Mouse (Mus musculus): ENCODE data around the gene Inpp5b. TPM values are rescaled to one million over a fixed set of nuclear protein-coding genes. Genes with fewer than 3 reads are reported as not detected.

Inpp5b gene
- polyA plus RNA-seq, 1 experiment from 2014 or later: 25.7 TPM

GRCm38 (mm10) chr4:124774429-124774828, 32.8 kb downstream of the Inpp5b start:
- Histone ChIP-seq H3K9me3 (replicated peaks) (no peaks in the 10 kb centered on the region), H3K27ac (replicated peaks) (no peak overlapping the region), H3K36me3 (peaks cover 8% of the 10 kb centered on the region; the same call in 1 of the 2 replicates), H3K27me3 (ENCODE audit: low read depth, poor library complexity, severe bottlenecking) (no peaks in the 10 kb centered on the region), H3K4me3 (no peak overlapping the region), H3K4me1 (peaks cover 3% of the 10 kb centered on the region; the same call in 1 of the 2 replicates)
- no peak for DNase-seq (ENCODE audit: low spot score)
- 75% methylated on average over 2 of the region's 2 CpGs for WGBS

- H3K36me3 ChIP-seq: peaks cover 75% of the 10 kb centered on the region
- no peaks in the 10 kb centered on the region for H3K9me3 ChIP-seq (replicated peaks)
- WGBS: 76% methylated on average over 7 of the region's 7 CpGs
- H3K27me3 ChIP-seq (ENCODE audit: low read depth, poor library complexity, severe bottlenecking): no peaks in the 10 kb centered on the region
- H3K4me1 ChIP-seq: no peaks in the 10 kb centered on the region
- no peak overlapping the region for H3K27ac ChIP-seq (replicated peaks)
- H3K4me3 ChIP-seq: no peak overlapping the region
- no peak for DNase-seq (ENCODE audit: low spot score)
These were observed 39.7 kb downstream of the Inpp5b start for GRCm38 (mm10) chr4:124781361-124781760.

- Histone ChIP-seq H3K4me3 (no peak overlapping the region), H3K9me3 (replicated peaks) (no peaks in the 10 kb centered on the region), H3K36me3 (peaks cover 86% of the 10 kb centered on the region), H3K27me3 (ENCODE audit: low read depth, poor library complexity, severe bottlenecking) (no peaks in the 10 kb centered on the region), H3K4me1 (no peaks in the 10 kb centered on the region), H3K27ac (replicated peaks) (no peak overlapping the region)
- DNase-seq (ENCODE audit: low spot score): no peak
- WGBS: 93% methylated on average over 8 of the region's 8 CpGs
These were observed 40.7 kb downstream of the Inpp5b start for GRCm38 (mm10) chr4:124782395-124782794.

GRCm38 (mm10) chr4:124783937-124784336, 42.3 kb downstream of the Inpp5b start:
- Histone ChIP-seq H3K9me3 (replicated peaks) (no peaks in the 10 kb centered on the region), H3K27ac (replicated peaks) (no peak overlapping the region), H3K4me1 (no peaks in the 10 kb centered on the region), H3K36me3 (peaks cover 94% of the 10 kb centered on the region), H3K4me3 (no peak overlapping the region), H3K27me3 (ENCODE audit: low read depth, poor library complexity, severe bottlenecking) (no peaks in the 10 kb centered on the region)
- no peak for DNase-seq (ENCODE audit: low spot score)
- 90% methylated on average over 8 of the region's 8 CpGs for WGBS

- Histone ChIP-seq H3K9me3 (replicated peaks) (no peaks in the 10 kb centered on the region), H3K36me3 (peaks cover 89% of the 10 kb centered on the region), H3K4me3 (no peak overlapping the region), H3K27me3 (ENCODE audit: low read depth, poor library complexity, severe bottlenecking) (no peaks in the 10 kb centered on the region), H3K4me1 (no peaks in the 10 kb centered on the region), H3K27ac (replicated peaks) (no peak overlapping the region)
- 81% methylated on average over 4 of the region's 4 CpGs for WGBS
- DNase-seq (ENCODE audit: low spot score): no peak
These were observed 48.4 kb downstream of the Inpp5b start for GRCm38 (mm10) chr4:124790013-124790412.

GRCm38 (mm10) chr4:124792114-124792513, 50.5 kb downstream of the Inpp5b start:
- DNase-seq (ENCODE audit: low spot score): no peak
- Histone ChIP-seq H3K9me3 (replicated peaks) (no peaks in the 10 kb centered on the region), H3K27me3 (ENCODE audit: low read depth, poor library complexity, severe bottlenecking) (no peaks in the 10 kb centered on the region), H3K36me3 (peaks cover 81% of the 10 kb centered on the region), H3K4me1 (no peaks in the 10 kb centered on the region), H3K27ac (replicated peaks) (no peak overlapping the region), H3K4me3 (no peak overlapping the region)
- 91% methylated on average over 8 of the region's 8 CpGs for WGBS

GRCm38 (mm10) chr4:124796141-124796540, 54.5 kb downstream of the Inpp5b start:
- WGBS: 91% methylated on average over 8 of the region's 8 CpGs
- no peak overlapping the region for H3K27ac ChIP-seq (replicated peaks)
- H3K9me3 ChIP-seq (replicated peaks): no peaks in the 10 kb centered on the region
- no peak for DNase-seq (ENCODE audit: low spot score)
- H3K4me1 ChIP-seq: 0 out of 2 replicates have a peak, but pooled peaks cover 1% of the 10 kb centered on the region
- H3K36me3 ChIP-seq: peaks cover 76% of the 10 kb centered on the region
- H3K27me3 ChIP-seq (ENCODE audit: low read depth, poor library complexity, severe bottlenecking): no peaks in the 10 kb centered on the region
- H3K4me3 ChIP-seq: no peak overlapping the region

GRCm38 (mm10) chr4:124796913-124797312, 55.3 kb downstream of the Inpp5b start:
- DNase-seq (ENCODE audit: low spot score): no peak
- Histone ChIP-seq H3K4me3 (no peak overlapping the region), H3K9me3 (replicated peaks) (no peaks in the 10 kb centered on the region), H3K27me3 (ENCODE audit: low read depth, poor library complexity, severe bottlenecking) (no peaks in the 10 kb centered on the region), H3K4me1 (peaks cover 8% of the 10 kb centered on the region), H3K36me3 (peaks cover 69% of the 10 kb centered on the region), H3K27ac (replicated peaks) (no peak overlapping the region)
- WGBS: 88% methylated on average over 2 of the region's 2 CpGs

DNA sequence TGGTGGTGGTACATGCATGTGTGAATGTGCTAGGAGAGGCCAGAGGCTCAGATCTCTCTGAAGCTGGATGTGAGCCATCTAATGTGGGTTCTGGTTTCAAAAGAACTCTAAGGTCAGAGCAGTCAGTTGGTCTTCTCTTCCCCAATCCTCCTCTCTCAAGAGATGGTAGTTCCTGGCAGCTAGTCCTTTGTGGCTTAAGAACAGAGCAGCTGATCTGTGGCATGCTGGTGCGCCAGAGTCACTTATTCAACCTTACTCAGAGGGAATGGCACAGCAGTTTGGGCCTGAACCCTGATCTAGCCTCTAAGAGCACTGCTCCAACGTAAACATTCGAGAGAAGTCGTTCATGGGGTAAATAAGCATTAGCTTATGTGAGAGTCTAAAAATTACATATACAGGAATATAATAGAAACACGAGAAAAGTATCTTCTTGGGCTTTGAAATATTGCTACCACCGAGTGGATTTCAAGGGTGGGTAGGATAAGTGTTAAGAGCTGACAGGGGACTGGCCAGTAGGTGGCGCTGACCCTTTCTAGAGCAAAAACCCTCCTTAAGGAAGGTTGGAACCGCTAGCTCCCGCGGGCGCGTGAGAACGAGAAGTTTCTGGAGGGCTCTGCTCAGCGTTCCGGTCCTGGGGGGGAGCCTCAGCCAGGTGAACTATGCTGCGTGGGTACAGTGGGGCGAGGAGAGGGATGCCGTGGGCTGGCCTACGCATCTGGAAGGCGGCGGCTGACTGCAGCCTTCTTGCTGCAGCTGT, 60.1 kb downstream of the Inpp5b start, which contains the start of gene Mtf1:
Gene Mtf1, plus strand, starts transcription at position 553 of the 757 bp plus-strand sequence.
- WGBS: 3% methylated on average over 21 of the region's 21 CpGs
- peak within 1 kb of the TSS; percentile 98 for H3K27ac ChIP-seq (replicated peaks)

DNA sequence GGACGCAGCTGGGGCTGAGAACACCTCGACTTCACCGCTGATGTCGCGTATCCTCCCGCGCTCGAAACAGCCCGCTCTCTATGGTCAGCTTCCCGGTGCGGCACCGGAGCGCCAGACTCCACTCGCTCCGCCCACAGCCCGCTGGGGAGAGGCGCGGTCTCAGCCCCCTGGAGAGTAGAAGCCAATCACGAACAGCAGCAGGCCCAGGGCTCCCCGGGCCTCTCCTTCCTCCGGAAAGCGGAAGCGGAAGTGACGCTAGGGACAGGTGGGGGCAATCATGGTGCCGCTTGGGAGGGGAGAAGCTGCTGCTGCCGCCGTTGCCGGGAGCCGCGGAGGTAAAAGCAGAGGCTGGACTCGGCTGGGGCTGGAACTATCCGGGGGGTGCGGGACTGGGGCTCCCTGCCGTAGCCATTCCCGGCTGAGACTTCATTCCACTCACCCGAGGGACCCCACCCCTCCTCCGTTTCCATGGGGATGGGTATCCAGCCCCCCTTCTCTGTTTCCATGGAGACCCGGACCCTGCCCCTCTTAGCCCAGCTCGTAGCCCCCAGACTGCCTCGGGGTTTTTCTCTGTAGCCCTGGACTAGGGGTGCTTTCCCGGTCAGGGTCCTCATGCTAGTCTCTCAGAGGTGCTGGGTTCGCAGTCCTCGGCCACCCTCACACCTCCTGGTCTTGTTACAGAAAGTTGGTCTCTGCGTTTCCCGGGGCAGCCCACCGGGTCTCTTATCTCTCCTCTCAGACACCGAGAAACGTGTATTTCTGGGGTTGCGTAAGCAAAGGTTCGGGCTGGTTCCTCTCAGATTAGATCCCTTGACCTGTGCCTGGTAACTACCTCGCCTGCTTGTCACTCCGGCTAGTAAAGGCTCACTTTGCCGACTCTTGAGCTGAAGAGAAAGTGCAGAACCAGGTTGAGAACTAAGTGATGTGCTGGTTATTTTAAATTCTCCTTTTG, 60.9 kb downstream of the Inpp5b start:
- Histone ChIP-seq H3K9me3 (replicated peaks) (no peaks in the 10 kb centered on the region), H3K4me1 (peaks cover 26% of the 10 kb centered on the region), H3K27me3 (ENCODE audit: low read depth, poor library complexity, severe bottlenecking) (no peaks in the 10 kb centered on the region), H3K4me3 (peak overlapping the region; percentile 88), H3K27ac (replicated peaks) (peak overlapping the region; percentile 98), H3K36me3 (peaks cover 60% of the 10 kb centered on the region)
- WGBS: 2% methylated on average over 50 of the region's 53 CpGs
- DNase-seq (ENCODE audit: low spot score): peak; percentile 98

More for the DNA sequence above, 60.1 kb downstream of the Inpp5b start, which contains the start of gene Mtf1:
- Histone ChIP-seq H3K27me3 (ENCODE audit: low read depth, poor library complexity, severe bottlenecking) (no peaks in the 10 kb centered on the region), H3K9me3 (replicated peaks) (no peaks in the 10 kb centered on the region), H3K4me3 (peak within 1 kb of the TSS; percentile 88), H3K36me3 (peaks cover 52% of the 10 kb centered on the region), H3K4me1 (peaks cover 25% of the 10 kb centered on the region)
- DNase-seq (ENCODE audit: low spot score): peak; percentile 86

DNA sequence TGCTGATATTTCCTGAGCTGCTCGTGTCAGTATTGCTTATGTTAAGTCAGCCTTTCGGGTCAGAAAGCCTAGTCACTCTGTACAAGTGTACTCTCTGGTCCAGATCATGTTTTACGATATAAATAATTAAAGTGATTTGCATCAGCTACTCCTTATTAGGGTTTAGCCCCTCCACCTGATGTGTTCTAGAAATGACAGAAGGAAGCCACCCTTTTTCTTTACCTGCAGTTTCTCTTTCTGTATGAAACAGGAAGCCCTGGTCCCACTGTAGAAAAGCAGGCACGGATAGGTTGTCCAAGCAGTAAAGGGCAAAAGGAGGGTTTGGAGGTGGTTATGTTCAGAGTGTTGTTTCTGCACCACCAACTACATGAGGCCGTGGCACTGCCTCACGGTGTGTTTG, 61.8 kb downstream of the Inpp5b start:
- Histone ChIP-seq H3K4me3 (peak overlapping the region; percentile 88), H3K36me3 (peaks cover 61% of the 10 kb centered on the region), H3K4me1 (peaks cover 26% of the 10 kb centered on the region), H3K27ac (replicated peaks) (no peak overlapping the region), H3K9me3 (replicated peaks) (no peaks in the 10 kb centered on the region), H3K27me3 (ENCODE audit: low read depth, poor library complexity, severe bottlenecking) (no peaks in the 10 kb centered on the region)
- no peak for DNase-seq (ENCODE audit: low spot score)
- 79% methylated on average over 6 of the region's 6 CpGs for WGBS

DNA sequence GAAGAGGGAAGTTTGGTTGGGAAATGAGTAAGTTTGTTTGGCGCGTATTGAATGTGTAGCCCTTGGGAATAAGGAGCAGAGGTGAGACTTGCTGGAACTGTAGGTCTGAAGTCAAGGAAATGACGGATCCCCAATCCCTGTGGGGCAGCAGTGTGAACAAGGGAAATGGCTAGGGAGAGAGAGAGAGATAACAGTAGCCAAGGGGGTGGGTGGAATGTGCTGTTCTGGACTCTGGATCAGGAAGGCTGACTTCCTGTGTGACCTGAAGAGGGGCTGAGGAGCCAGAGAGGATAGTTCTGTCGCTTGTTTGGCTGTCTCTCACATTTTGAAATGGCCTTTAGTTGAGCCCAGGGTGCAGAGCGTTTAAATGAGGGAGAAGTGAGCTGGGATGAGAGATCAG, 66.9 kb downstream of the Inpp5b start:
- H3K36me3 ChIP-seq: peaks cover 84% of the 10 kb centered on the region
- H3K27ac ChIP-seq (replicated peaks): no peak overlapping the region
- 85% methylated on average over 5 of the region's 5 CpGs for WGBS
- no peak overlapping the region for H3K4me3 ChIP-seq
- no peaks in the 10 kb centered on the region for H3K9me3 ChIP-seq (replicated peaks)
- H3K27me3 ChIP-seq (ENCODE audit: low read depth, poor library complexity, severe bottlenecking): no peaks in the 10 kb centered on the region
- peaks cover 17% of the 10 kb centered on the region for H3K4me1 ChIP-seq
- no peak for DNase-seq (ENCODE audit: low spot score)
